Mouse (Mus musculus) megakaryocyte-erythroid progenitor cell, adult 5-6 weeks (primary cell): ENCODE data around the gene Aip. TPM values are rescaled to one million over a fixed set of nuclear protein-coding genes. Genes with fewer than 3 reads are reported as not detected.

ENCODE experiments used
- ATAC-seq: replicated peaks from 2 replicates; pipeline ENCODE4 v1.8.0; 2016; ENCODE audit warnings: mild to moderate bottlenecking, inconsistent platforms; ENCODE audit not compliant: severe bottlenecking, poor library complexity, low FRiP score, low TSS enrichment
- total RNA-seq, 2 experiments: library from RNA; stranded (forward) in 1 of 2; stranded (reverse) in 1 of 2; fragments of 200-1000, 215-1000 nt in 1 of 2; fragments of >200 nt in 1 of 2; fragmentation: Nextera tagmentation in 1 of 2; gene quantifications; 2 replicates each; pipeline ENCODE4 v1.2.3; 2014 to 2017

Gene Aip
- total RNA-seq, 2 experiments from 2014 or later, result 23.2 to 31.2 TPM

DNA sequence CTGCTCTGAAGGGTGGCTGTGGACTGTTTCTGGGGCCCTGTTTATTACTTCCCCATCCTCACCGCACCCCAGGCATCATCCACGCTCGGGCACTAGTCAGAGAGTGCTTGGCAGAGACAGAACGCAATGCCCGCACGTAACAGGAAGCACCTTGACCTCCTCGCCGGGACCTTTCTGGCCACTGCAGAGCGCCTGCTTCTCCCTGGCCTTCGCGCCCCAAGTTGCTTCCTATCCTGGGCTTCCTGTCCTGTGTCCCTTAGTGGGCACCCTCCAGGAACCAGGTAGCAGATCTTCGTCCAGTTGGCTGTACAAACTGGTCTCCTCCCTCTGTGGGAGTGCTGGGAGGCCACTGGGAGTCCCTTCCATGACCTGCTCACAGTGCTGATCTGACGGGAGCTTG, 27.2 kb downstream of the Aip start:
- ATAC-seq, result no peak

DNA sequence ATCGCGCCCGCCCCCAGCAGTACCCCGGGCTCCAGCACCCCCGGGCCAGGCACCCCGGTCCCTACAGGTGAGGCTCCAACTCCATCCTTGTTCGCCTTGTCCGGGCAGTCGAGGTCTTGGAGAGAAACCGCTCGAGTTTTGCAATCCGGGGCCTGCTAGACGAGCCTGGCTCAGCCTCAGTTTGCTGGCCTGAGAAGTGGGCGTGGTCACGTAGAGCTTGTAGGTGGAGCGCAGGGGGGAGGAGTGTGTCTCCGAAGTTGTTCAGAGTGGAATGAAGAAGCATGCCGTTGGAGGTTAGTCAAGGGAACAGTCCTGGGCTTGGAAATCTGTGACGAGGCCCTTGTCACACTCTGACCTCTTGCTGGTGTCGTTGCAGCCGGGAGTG, 28.2 kb downstream of the Aip start:
- peak; percentile 40 for ATAC-seq

DNA sequence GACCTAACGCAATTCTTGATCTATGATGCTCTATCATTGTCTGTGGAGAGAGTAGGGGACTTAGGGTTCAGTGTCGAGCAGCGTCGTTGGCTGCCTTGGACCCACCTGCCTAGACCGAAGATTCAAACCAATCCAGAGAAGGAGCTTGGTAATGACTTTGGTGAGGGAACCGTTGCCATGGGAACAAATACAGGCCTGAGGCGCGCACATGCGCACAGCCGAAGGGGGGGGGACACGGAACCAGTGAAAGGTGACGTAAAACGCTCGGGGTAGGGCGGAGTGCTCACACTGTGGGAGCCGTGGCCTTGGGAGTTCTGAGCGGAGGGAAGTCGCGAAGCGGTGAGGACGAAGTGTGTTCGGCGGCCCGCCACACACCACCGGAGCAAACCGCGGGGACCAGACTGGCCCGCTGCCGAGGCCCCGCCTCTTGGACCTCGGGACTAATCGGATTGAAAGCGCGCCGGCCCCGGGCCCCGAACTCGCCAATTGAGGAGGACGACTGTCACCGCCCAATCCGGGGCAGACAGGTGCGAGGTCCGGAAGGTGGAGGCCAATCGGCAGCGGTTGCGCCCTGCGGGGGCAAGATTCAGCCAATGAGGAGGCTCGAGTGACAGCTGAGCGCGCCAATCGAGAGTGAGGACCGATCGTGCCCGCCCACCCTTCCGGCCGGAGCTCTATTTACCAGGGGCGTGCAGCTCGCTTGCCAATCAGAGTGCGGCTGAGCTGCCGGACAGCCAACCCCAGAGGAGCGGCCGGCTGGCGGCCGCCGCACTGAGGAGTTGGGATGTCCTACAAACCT, 28.8 kb downstream of the Aip start, which contains the start of gene Cdk2ap2:
Cdk2ap2 (plus strand) TSS at position 541 of the 799 bp plus-strand sequence.
- peak; percentile 86 for ATAC-seq

DNA sequence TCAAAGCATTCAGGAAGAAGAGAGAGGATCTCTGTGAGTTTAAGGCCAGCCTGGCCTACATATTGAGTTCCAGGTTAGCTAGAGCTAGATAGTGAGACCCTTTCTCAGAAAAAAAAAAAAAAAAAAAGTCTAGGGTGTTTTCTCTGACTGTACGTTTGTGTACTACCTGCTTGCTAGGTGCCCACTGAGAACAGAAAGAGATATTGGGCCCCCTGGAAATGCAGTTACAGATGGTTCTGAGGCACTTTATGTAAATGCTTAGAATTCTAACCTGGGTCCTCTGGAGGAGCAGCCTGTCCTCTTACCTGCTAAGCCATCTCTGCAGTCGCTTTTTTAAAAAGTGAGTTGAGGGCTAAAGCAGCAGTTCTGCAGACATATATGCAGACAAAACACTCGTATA, 29.9 kb downstream of the Aip start:
- ATAC-seq, result no peak

DNA sequence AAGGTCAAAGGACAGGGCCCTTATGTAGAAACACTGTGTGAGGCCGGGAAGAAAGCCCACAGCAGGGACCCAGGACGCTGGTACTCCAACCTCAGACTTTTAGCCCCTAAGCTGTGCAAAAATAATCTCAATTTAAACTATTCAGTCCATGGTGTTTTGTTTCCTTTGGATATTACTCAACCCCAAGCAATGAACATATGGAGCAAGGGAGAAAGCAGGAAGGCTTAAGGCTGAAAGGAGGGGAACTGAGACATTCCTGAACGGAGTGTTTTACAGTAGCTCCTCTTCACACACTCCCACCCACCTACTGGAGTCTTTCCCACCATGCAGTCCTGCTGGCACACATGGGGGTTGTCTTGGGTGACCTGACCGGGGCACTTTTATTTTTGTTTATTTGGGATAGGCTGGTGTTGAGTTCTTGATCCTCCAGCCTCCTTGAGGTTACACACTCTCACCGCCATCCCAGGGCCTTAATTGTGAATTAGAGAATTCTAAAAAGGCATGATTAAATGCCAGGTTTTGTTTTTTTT, 30.8 kb downstream of the Aip start:
- ATAC-seq, result no peak

DNA sequence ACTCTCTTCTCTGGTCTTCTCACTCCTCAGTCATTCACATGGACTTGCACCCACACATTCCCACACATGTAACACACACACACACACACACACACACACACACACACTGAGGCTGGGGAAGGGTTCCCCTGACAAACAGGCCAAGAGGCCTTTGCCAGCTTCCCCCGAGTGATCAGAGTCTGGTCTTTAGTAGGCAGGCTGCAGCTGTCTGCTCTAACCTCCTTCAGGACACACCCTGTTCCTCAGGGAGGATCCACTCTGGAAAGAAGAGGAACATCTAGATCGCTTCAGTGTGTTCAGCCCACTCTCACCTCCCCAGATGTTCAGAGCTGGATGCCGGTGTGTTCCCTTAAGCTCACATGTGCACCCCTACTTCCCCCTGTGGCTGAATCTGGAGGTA, 31.3 kb downstream of the Aip start:
- no peak for ATAC-seq

DNA sequence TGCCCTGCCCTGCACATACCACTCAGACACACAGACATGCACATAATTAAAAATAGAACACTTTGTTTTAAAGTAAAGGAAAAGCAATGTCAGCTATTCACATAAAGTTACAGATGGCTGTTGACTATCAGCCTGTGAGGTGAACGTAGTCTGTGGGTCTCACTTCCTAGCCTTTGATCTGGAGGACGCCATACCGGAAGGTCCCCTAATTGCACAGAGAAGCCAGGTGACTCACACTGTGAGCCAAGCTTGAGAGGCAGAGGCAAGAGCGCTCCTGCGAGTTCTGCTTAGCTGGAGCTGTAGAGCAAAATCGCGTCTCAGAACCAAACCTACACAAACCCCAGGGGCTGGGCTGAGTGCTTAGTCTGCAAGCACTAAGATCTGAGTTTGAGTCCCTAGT, 31.9 kb downstream of the Aip start:
- ATAC-seq, result no peak

DNA sequence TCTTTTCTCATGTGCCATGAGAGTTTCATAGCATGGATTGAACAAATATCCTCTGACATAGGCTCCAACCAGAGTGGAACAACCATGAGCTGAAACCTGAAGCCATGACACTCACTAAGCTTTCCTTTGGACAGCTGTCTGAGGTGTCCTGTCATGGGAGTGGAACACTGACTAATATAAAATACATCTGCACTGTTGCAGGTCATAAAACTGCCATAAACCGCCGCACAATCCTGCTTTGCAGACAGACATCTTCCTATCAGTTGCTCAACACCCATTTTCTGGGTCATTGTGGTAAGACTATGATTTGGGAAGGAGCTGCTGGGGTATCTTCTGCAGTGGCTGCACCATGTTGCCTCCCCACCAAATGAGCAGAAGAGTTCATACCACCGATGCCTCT, 32.9 kb downstream of the Aip start:
- ATAC-seq, result no peak

DNA sequence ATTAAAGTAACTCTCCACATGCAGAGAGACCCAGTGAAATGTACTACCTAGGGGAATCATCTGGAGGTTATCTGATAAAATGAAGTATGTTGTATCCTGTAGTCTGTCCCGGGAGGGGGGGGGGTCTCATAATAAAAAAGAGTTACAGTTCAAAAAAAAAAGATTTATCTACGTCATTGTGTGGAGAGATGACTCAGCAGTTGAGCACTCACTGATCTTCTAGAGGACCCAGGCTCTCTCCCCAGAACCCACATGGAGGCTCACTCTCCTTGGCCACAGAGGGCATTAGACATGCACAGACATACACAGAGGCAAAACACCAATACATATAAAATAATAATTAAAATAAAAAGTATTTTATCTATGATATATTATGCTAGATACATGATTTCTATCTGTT, 34.3 kb downstream of the Aip start:
- no peak for ATAC-seq

DNA sequence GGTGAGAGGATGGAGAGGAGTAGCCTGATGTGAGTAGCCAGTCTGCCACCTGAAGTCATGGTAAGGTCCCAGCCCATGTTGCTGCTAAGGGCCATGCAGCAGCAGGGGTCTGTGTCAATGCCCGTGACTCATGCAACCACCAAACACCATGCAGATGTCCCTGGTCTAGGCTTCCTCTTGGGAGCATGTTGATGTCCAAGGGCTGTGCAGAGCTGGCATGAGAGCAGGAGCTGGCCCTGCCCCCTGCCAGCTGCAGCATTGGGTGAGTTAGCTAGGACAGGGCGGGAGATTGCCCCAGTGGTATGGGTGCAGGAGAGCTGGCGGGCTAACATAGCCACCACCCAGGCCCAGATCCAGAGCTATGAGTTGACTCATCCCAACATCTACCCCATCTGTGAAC, 35.2 kb downstream of the Aip start:
- ATAC-seq, result no peak

DNA sequence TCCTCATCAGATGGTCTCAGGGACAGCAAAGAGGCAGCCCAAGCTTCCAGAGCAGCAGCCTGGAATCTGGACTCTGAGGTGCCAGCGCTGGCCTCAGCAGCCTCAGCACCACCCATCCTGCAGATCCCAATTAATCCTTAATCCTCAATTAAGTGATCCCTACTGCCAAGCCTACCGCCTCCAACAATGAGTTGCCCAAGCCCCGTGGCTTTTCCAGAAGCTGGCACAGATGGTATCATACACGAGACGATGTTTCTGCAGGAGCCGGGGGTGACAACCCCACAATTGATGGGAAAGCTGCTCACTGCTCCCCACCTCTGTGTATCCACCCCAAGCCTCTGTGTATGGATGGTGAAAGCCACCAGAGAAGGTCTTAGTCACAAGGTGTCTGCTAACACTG, 36.5 kb downstream of the Aip start:
- no peak for ATAC-seq

DNA sequence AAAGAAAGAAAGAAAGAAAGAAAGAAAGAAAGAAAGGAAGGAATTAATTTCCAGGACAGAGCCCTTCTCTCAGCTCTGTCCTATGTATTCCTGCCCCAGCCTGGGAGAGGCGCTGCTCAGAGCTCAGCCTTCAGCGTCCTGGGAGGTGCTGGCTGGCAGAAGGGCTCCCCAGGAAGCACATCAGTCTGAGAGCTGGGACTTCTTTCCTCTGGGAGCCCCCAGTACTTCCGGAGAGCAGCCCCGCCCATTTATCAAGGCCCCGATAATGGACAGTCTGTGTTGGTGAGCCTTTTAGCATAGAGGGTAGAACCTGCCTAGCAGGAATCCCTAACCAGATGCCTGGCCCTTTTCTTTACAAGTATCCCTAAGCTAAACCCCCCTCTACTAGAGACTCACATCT, 37.5 kb downstream of the Aip start:
- ATAC-seq, result no peak

DNA sequence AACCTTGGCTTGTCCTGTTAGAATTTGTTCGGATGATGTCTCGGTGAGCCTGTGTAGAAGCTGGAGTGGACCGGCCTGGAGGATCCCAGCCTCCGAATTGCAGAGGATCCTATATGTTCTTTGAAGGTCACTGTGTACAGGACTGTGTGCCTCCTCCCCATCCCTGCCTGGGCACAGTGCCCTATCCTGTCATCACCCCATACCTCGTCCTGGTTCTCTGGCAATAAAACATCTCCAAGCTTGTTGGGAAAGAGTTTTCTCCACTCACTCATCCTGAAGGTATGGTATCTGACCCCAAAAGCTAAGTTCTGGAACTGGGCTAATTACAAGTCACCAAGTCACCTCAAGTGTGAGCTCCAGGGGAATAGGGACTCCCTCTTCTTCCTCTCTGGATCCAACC, 38.6 kb downstream of the Aip start:
- ATAC-seq, result no peak

DNA sequence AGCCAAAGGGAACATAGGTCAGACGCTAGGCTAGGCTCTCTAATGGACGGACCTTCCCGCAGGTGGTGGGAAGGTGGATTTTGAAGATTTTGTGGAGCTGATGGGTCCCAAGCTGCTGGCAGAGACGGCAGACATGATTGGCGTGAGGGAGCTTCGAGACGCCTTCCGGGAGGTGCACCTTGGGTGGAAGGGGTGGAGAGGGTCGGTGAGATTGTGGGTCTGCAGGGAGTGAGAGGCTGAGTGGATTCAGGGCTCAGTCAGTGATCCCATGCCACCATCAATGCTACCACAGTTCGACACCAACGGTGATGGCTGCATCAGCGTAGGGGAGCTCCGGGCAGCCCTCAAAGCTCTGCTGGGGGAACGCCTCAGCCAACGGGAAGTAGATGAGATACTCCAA, 39.5 kb downstream of the Aip start:
- no peak for ATAC-seq

DNA sequence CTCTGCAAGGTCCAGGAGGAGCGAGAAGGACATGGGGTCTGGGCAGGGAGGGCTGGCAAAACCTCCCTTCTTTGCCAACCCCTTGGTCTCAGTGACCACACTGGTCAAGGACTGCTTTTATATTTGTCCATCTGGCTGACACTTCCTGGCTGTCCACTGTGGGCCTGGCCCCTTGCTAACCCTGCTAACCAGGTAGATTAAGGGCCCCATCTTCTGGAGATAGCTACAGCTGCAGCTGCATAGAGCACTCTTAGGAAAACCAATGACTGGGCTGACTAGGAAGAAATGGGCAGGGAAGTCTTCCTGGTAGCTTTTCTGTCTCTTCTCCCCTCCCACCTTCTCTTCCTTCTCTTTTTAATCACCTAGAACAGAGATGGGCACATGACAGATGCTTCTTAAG, 40.7 kb downstream of the Aip start:
- ATAC-seq, result no peak

DNA sequence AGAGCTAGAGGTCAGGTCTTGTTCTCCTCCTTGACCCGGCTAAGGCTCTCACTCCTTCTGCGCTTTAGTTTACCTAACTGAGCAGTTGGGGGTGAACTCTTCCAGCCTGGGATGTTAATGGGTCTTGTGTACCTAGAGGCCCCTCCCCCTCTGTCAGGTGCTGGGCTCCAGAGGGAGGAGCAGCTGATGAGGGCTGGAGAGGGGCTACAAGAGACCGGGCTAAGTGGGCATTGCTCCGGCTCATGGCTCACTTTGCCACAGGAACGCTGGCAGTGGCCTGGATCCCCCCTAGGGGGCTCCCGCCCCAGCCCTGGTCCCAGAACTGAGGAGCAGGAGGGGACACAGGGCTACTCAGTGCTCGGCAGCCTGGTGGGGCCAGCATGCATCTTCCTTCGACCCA, 41.8 kb downstream of the Aip start:
- no peak for ATAC-seq

DNA sequence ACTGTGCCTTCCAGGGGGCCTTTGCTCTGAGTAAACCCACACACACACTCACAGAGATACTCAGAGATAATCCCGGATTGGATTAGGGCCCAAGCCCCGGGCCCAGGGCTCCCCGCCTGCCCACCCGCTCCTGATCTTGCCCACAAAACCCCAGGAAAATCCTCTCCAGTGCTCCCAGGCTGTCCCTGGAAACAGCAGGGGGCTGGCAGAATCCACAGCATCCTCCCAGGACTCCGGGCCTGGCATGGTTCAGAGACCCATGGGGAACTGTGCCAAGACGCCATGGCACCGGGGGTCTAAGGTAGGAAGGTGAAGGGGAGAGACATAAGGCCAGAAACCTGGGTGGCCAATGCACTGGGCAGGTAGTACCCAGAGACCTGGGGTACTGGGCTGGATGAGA, 42.3 kb downstream of the Aip start:
- no peak for ATAC-seq

DNA sequence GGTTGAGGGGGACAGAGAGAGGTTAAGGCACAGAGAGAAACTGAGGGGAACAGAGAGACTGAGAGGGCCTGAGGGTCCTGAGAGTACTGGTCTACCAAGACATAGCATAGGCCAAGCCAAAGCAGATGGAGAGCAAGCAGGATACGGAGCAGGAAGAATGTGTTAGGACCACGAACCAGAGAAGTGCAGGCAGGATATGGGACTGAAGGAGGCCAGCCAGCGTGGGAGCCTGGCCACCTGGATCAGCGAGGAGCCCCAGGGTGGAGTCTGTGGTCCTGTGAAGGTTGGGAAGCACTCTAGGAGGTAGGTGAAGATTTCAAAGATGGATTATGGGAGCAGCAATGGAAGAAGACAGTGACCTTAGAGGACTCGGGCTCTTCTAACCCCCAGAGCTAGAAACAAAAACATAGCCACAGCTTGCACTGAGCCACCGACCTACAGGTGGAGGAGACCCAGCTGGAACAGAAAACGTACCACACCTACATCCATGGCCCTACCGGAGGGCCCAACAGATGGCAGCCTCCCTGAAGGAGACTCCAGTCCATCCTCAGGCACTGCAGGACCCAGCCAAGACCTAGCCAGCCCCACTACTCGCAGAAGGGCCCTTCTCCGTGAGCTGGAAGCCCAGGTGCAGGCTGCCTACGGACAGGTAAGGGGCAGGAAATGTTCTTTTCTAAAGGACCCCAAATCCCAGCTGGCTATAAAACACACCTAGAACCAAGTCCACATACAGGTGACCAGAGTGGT, 43.3 kb downstream of the Aip start:
- no peak for ATAC-seq

DNA sequence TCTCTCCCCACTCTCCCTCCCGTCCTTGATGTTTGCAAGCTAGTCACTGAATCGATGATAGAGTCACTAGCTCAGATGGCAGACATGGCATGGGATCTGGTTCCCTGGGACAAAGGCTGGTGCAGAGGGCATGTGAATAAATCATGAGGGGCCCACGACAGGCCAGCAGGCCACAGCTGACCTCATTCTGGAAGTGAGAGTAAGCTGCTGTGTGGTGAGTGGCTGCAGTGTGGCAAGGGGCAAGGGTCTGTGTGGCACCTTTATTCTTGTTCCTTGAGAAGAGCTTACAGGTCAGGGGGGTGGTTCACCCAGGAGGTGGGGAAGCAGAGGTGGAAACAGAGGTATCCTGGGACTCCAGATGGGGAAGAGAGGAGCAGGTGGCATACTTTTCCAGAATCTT, 44.3 kb downstream of the Aip start, which contains the start of gene Cabp2:
Cabp2 (plus strand) TSS at position 185 of the 400 bp plus-strand sequence.
- no peak for ATAC-seq

DNA sequence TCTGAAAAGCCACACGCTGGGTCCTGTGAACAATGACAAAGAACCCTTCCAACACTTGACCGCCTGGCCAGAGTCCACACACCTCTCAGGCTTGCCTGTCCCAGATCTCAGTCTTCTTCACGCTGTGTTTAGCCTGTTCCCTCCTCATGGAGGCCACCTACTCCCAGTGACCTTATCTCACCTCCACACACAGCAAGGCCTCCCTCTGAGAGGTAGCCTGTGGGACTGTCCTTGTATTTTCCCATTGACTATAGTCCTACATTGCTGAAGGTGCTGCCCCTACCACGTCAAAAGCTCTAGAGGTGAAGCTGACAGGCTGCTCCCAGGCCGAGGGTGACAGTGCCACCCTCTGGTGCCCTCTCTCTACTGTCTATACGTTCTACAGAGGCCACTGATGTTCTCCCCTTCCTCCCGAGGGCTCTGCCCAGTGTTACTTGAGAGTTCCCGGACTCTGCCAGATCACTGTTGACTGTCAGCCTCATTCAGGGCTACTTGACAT, 45.1 kb downstream of the Aip start:
- ATAC-seq, result peak; percentile 66

DNA sequence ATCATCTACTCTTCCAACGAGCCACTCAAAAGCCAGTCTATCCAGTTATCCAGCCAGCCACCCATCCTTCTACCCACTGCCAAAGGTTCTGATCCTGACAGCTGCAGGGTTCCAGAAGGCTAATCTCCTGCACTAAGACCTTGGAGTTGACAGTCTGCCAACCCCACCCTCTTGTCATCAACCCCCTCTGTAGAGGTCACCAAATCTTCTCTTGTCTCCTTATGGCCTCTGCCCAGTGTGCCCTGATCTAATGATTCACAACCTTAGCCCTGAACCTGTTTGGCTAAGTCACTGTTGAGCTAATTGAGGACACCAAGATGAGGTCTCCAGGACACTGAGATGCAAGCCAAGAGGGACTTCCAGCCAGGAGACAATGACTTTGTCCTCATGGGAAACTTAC, 46.1 kb downstream of the Aip start:
- peak; percentile 70 for ATAC-seq
